Mouse (Mus musculus): ENCODE data around the gene Dlg3.

DNA sequence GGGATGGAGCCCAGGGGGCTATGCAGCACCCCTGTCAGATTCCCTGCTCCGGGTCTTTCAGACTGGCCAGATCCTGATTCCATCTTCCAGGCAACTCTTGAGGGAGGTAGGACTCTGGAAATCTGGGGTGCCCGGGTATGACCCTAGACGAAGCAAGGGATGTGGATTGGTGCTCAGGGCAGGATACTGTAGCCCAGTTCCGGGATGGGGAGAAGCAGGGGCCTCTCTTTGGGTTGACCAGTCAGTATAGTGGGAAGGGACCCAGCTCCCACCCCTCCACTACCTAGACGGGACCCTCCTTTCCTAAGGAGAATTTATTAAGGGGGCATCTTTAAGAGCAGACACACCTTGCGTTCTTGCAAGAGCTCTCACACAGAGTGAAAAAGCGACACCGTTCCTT lies 37.3 kb upstream of the Dlg3 start:
- TF ChIP-seq GATA1 (IDR thresholded peaks at IDR 0.05; ENCODE audit: low read length) = no peak
- TF ChIP-seq TAL1 (IDR thresholded peaks at IDR 0.05; ENCODE audit: low read length) = no peak

All from erythroblast, embryonic 14.5 days (primary cell).